Comparison of ENCODE assay signal across 13 mouse cellular contexts in the genomic region with DNA sequence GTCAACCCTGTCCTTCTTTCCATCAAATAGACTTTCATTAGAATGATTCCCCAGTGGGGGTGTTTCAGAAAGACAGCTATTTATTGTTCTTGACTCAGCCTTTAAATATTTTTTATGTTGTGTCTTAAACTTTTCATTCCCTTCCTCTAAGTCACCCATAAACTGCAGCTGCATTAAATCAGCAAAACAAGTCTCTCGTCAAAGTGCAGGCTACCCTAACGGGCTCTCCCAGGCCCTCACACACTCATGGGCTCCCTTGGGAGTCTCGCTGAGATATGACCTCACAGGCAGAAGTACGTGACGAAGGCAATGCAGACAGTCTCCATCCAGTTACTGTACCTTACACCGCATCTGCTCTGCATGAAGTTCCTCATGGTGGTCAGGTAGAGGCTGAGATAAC. TPM values are rescaled to one million over a fixed set of nuclear protein-coding genes. Genes with fewer than 3 reads are reported as not detected.
"Had no signal": no experiment of that assay in that cellular context is flagged by ENCODE, and none has a peak within 500 bp of the region (broad histone marks: within the 10 kb centered on the region; RNA-seq: fewer than 3 reads in every experiment).

No protein-coding gene starts in this region.

- H3K9ac ChIP-seq: limb, embryonic 13.5 days; liver, embryonic 14.5 days; midbrain, embryonic 13.5 days; neural tube, embryonic 12.5 days; stomach, embryonic 15.5 days had no signal

- DNase-seq: kidney, adult 11 months; left cerebral cortex, postnatal 4 days; lung, adult 18-20 months; right cerebral cortex, postnatal 4 days; spleen, adult 18-20 months; thymus, postnatal 36 days had no signal

- H3K36me3 ChIP-seq: limb, embryonic 13.5 days; midbrain, embryonic 13.5 days; neural tube, embryonic 12.5 days had no signal

- H3K27me3 ChIP-seq: limb, embryonic 13.5 days; midbrain, embryonic 13.5 days; neural tube, embryonic 12.5 days; stomach, embryonic 15.5 days had no signal

- ATAC-seq: midbrain, embryonic 13.5 days had no signal

- H3K4me3 ChIP-seq: limb, embryonic 13.5 days; midbrain, embryonic 13.5 days; neural tube, embryonic 12.5 days; stomach, embryonic 15.5 days had no signal

- H3K27ac ChIP-seq: limb, embryonic 13.5 days; liver, embryonic 14.5 days; midbrain, embryonic 13.5 days; neural tube, embryonic 12.5 days; stomach, embryonic 15.5 days had no signal

- H3K9me3 ChIP-seq: limb, embryonic 13.5 days; midbrain, embryonic 13.5 days; neural tube, embryonic 12.5 days; stomach, embryonic 15.5 days had no signal

- H3K4me1 ChIP-seq: limb, embryonic 13.5 days; midbrain, embryonic 13.5 days; neural tube, embryonic 12.5 days; stomach, embryonic 15.5 days had no signal

- H3K4me2 ChIP-seq: limb, embryonic 13.5 days; midbrain, embryonic 13.5 days; neural tube, embryonic 12.5 days; stomach, embryonic 15.5 days had no signal

RNA-seq across cellular contexts. Expression of gene Gm10097, which starts 17.3 kb away (rescaled TPM):
- polyA plus RNA-seq: large intestine, adult 2 months; liver, adult 2 months had no signal
